Mouse (Mus musculus) left cerebral cortex, postnatal 25 days (tissue): ENCODE data around the gene Kif22. TPM values are rescaled to one million over a fixed set of nuclear protein-coding genes. Genes with fewer than 3 reads are reported as not detected.

Experiments used
- DNase-seq, 2 experiments: peaks; one replicate each; pipeline ENCODE4 v3.0.0; 2022; ENCODE audit warnings: low spot score in 2 of 2, mixed read lengths in 1 of 2
- intact Hi-C: fragments of 180-260 bp; cut with DNase I; formaldehyde crosslinking; loops from one replicate; pipeline ENCODE4 v1.15.1; 2025
- microRNA-seq, 2 experiments: library from miRNA; unstranded; fragments of <30 nt; microRNA quantifications; one replicate each; pipeline ENCODE4 v1.2.0; 2022
- total RNA-seq, 2 experiments: library from RNA; stranded (reverse); gene quantifications; 2 replicates each; pipeline ENCODE4 v1.2.3; 2021

The Kif22 gene
- total RNA-seq, 2 experiments from 2014 or later = 5.0 to 5.7 TPM

DNA sequence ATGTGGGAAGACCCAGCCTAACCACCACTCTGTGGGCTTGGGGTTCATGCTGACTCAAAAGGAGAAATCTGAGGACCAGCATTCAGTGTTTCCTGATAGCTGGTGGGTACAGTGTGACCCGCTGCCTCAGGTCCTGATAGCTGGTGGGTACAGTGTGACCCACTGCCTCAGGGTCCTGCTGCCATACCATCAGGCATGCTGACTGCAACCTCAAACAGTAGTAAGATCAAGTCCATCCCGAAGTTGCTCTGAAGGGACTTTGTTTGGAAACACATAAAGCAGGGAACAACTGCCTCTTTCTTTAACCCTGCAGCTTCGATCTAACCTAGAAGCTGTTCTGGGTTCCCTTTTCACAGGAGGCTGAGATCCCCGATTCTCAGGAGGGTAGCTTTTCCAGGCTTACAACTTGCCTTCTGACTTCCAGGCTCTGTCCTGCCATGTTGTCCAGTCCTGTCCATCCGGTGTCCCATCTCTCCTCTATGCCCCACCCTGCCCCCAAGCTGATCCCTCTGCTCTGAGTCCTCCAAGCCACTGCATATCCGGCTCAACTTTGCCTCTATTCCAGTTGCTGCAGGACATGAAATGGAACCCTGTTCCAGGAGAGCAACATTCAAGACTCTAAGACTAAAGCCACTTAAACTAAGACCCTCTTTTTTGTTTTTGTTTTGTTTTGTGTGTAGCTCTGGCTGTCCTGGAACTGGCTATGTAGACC is 34.8 kb downstream of the Kif22 start:
- intact Hi-C loops = loop anchor here (1.0 kb wide), 1 partner anchor 22 kb away; no protein-coding TSS in a partner anchor
- DNase-seq = no peak

- intact Hi-C loops = no loop called here
- DNase-seq = no peak
These were observed 38.0 kb downstream of the Kif22 start for GRCm38 (mm10) chr7:127004122-127004875.

- no peak for DNase-seq
- intact Hi-C loops = no loop called here
These were observed 38.7 kb downstream of the Kif22 start for GRCm38 (mm10) chr7:127003620-127004019.

DNA sequence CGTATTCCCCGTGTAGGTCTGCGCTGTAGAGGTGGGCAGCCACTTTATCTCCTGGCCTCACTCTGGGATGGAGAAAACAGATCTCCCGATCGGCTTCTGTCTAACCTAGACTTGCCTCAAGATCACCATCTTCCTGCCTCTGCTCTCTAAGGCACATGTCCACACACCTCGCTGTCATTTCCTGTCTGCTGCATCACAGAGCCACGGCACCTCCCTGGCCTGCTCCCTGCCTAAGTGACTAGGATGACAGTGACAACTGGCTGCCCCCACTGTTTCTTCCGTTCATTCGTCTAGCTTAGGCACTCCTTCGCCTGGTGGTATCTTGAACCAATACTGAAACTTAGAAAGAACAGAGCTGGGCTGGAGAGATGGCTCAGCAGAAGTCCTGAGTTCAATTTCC is 42.7 kb downstream of the Kif22 start:
- DNase-seq = no peak
- intact Hi-C loops = no loop called here

DNA sequence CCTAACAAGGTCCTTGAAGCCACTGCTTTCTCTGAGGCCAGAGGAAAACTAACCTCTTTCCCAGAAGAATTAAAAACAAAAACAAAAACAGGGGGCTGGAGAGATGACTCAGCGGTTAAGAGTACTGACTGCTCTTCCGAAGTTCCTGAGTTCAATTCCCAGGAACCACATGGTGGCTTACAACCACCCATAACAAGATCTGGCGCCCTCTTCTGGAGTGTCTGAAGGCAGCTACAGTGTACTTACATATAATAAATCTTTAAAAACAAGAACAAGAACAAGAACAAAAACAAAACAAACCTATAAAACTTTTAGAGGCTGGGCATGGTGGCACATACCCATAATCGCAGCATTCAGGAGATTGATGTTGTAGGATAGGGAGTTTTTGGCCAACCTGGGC is 45.8 kb downstream of the Kif22 start:
- intact Hi-C loops = no loop called here
- no peak for DNase-seq

DNA sequence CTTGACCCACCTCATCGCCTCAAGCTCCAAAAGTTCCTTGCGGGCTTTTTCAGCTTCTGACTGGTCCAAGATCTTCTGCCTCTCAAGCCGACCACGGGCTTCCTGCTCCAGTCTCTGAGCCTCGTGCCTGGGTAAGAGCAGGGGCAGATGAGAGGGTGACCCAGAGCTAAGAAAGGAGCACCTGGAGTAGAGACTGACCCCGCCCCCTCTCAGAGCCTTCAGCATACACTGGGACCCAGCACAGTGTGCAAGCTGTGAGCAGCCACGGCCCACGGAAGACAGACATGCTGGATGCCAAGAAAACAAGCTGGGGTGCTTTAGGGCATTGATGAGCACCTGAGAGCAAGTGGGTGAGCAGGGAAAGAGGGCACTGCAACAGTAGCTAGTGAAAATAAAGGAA is 53.5 kb downstream of the Kif22 start:
- DNase-seq = no peak
- intact Hi-C loops = loop anchor here (5.0 kb wide), 1 partner anchor 113 kb away; no protein-coding TSS in a partner anchor

DNA sequence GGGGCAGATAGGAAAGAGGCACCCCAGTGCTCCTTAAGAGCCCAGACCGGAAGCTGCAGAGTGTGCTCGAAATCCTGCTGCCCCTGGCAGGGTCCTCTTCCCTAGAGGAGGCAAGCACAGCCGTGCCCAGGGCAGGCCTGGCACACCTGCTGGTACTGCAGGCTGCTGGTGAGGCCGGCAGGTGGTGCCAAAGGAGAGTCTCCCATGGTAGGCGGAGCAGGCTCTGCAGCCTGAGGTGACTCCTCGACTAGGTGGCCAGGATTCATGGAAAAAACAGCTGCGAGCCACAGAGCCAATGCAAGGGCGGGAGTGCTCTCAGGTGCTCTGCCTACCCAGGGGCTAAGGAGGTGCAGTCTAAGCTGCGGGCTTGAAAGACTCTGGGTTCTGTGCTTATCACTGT is 56.0 kb downstream of the Kif22 start:
- intact Hi-C loops = loop anchor here (5.0 kb wide), 1 partner anchor 116 kb away; no protein-coding TSS in a partner anchor
- DNase-seq = peak; percentile 35 to 60

DNA sequence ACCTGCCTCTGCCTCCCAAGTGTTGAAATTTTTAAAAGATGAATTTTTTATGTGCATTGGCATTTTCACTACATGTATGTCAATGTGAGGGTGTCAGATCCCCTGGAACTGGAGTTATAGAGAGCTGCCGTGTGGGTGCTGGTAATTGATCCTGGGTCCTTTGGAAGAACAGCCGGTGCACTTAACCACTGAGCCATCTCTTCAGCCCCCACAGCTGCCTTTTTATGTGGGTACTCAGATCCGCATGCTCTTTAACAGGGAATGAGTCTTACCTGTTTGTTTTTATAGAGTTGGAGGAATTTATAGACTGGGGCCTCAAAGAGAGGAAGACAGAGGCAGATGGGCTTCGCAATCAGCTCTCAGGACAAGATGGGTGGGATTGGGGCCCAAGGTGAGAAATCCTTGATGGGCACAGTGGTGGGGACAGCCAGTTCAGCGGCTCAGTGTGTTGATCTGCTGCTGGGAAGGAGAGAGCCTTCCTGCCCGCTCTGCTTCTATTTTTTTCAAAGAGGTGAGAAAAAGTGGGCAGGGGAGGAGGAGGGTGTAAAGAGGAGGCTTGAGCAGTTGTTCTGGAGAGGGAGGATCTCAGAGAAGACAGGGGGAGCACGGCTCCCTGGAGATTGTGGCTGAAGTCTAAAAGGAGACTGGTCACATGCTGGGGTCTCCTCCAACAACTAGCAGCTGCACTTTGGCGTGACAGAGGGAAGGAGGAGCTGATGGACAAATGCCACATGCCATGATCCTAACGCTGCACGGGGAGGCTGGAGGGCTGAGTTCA is 57.4 kb downstream of the Kif22 start:
- intact Hi-C loops = loop anchor here (1.0 to 5.0 kb wide), 3 partner anchors 23 to 117 kb away; partner anchors contain the start of gene Maz

DNA sequence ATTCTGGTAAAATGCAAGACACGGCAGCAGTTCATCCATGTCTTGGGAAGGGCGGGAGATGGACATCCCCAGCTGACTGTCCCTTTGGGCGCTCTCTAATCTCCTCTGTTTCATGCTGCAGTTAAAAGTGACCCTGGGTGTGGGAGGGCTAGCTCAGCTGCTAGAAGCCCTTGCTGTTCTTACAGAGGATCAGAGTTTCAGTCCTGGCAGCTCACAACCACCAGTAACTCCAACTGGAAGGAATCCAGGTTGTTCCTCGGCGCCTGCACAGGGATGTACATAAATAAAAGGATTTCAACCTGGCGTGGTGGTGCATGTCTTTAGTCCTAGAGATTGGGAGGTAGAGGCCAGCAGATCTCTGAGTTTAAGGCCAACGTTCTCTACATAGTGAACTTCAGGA is 59.2 kb downstream of the Kif22 start:
- intact Hi-C loops = no loop called here
- DNase-seq = no peak

More for the DNA sequence above, 57.4 kb downstream of the Kif22 start:
- DNase-seq = peak; percentile 40 to 89

GRCm38 (mm10) chr7:126982054-126982453 is 60.2 kb downstream of the Kif22 start:
- no peak for DNase-seq
- intact Hi-C loops = no loop called here

DNA sequence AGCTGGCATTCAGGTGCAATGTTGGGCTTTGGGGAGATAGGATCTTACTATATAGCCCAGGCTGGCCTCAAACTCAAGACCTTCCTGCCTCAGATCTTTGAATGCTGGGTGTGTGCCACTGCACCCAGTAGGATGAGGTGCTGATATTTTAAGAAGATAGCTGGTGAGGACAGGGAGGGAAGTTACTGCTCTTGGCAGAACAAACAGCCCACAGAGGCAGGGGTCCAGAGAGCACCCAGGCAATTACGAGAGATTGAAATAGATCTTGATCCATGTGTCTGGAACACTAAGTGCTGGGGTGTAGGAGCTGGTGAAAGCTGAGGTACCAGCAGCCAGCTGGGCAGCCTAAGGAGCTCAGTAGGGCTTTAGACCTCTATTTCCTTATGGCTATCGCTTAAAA is 60.7 kb downstream of the Kif22 start:
- intact Hi-C loops = no loop called here
- DNase-seq = no peak

DNA sequence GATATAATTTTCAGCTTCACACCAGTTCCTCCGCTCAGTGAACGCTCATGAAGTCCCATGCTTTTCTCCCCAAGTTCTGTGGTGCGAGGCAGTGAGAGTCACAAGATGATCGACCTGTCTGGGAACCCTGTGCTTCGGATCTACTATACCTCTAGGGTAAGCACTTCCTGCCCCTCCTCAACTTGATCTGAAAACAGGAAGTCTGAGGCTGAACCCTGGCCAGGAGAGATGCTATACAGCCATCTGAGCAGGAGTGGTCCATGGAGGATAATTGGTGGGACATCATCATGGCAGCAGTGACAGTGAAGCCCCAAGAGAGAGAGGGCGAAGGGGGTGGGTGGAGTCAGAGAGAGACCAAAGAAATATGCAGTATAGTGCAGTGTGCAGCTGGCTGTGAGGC is 63.4 kb downstream of the Kif22 start:
- intact Hi-C loops = no loop called here
- no peak for DNase-seq

Small RNA genes within 50 kb of the gene (microRNA-seq; reads per million reads assigned to microRNA genes)
- 0 reads per million in 2 experiments for gene Gm44343

Other genes starting within 250 kb of the Kif22 start
- 10 to 100 TPM; 48.1 to 51.3 TPM for gene Ppp4c, start 250.0 kb downstream of the Kif22 start, total RNA-seq
- 10 to 100 TPM; 84.6 to 91.9 TPM for gene Fam57b, start 244.8 kb downstream of the Kif22 start, total RNA-seq
- gene 4930451I11Rik, start 210.8 kb downstream of the Kif22 start, total RNA-seq = not detected
- gene Doc2a, start 195.1 kb downstream of the Kif22 start, total RNA-seq = 10 to 100 TPM; 47.8 to 57.6 TPM
- gene Hirip3, start 180.5 kb downstream of the Kif22 start, total RNA-seq = 10 to 100 TPM; 25.5 to 35.0 TPM
- 10 to 100 TPM; 44.9 to 49.9 TPM for gene Ino80e, start 180.1 kb downstream of the Kif22 start, total RNA-seq
- 100 to 1,000 TPM; 149 to 154 TPM for gene Taok2, start 157.8 kb downstream of the Kif22 start, total RNA-seq
- gene Tmem219, start 119.6 kb downstream of the Kif22 start, total RNA-seq = 10 to 100 TPM; 20.2 to 22.3 TPM
- 100 to 1,000 TPM; 139 TPM for gene Kctd13, start 113.6 kb downstream of the Kif22 start, total RNA-seq
- 10 to 100 TPM; 44.2 to 50.3 TPM for gene Asphd1, start 92.9 kb downstream of the Kif22 start, total RNA-seq
- 100 to 1,000 TPM; 400 to 404 TPM for gene Sez6l2, start 91.9 kb downstream of the Kif22 start, total RNA-seq
- gene Cdipt, start 66.6 kb downstream of the Kif22 start, total RNA-seq = 100 to 1,000 TPM; 194 to 197 TPM
- gene Cdiptos, start 66.4 kb downstream of the Kif22 start, total RNA-seq = not detected
- 1 to 10 TPM; 5.2 to 6.7 TPM for gene Mvp, start 27.9 kb downstream of the Kif22 start, total RNA-seq
- gene Pagr1b, start 26.0 kb downstream of the Kif22 start, total RNA-seq = 1 to 10 TPM in 1 of 2 experiments, under 1 TPM in 1; 0.66 to 2.3 TPM
- 10 to 100 TPM; 22.5 to 23.9 TPM for gene Pagr1a, start 25.1 kb downstream of the Kif22 start, total RNA-seq
- gene Gm42742, start 21.4 kb downstream of the Kif22 start, total RNA-seq = 10 to 100 TPM; 39.2 to 43.8 TPM
- gene Prrt2, start 21.3 kb downstream of the Kif22 start, total RNA-seq = 100 to 1,000 TPM; 191 to 195 TPM
- 100 to 1,000 TPM; 241 to 243 TPM for gene Maz, start 15.4 kb downstream of the Kif22 start, total RNA-seq
- gene Zg16, start 44.9 kb upstream of the Kif22 start, total RNA-seq = not detected
- gene AI467606, start 48.9 kb upstream of the Kif22 start, total RNA-seq = 1 to 10 TPM; 1.2 to 1.4 TPM
- under 1 TPM in 1 of 2 experiments, not detected in 1; 0.55 TPM for gene Qprt, start 79.8 kb upstream of the Kif22 start, total RNA-seq
- gene Spn, start 95.4 kb upstream of the Kif22 start, total RNA-seq = under 1 TPM; 0.09 to 0.14 TPM
- gene Cd2bp2, start 153.6 kb upstream of the Kif22 start, total RNA-seq = 10 to 100 TPM; 81.7 to 84.1 TPM
- 10 to 100 TPM; 90.2 to 97.5 TPM for gene Tbc1d10b, start 166.0 kb upstream of the Kif22 start, total RNA-seq
- gene Mylpf, start 166.4 kb upstream of the Kif22 start, total RNA-seq = 1 to 10 TPM; 2.8 to 3.3 TPM
- gene Zfp553, start 190.6 kb upstream of the Kif22 start, total RNA-seq = 10 to 100 TPM; 16.9 to 18.6 TPM
- gene Sept1, start 190.7 kb upstream of the Kif22 start, total RNA-seq = 1 to 10 TPM; 3.4 to 3.6 TPM
- gene Zfp771, start 201.8 kb upstream of the Kif22 start, total RNA-seq = 10 to 100 TPM; 55.3 to 55.5 TPM
- 10 to 100 TPM; 30.6 to 31.0 TPM for gene Dctpp1, start 218.2 kb upstream of the Kif22 start, total RNA-seq
- gene Sephs2, start 231.6 kb upstream of the Kif22 start, total RNA-seq = 10 to 100 TPM; 40.5 to 41.3 TPM